Mouse (Mus musculus) hindbrain, embryonic 11.5 days (tissue): ENCODE results near the gene Hnf1a. TPM values are rescaled to one million over a fixed set of nuclear protein-coding genes. Genes with fewer than 3 reads are reported as not detected.

ENCODE experiments used
- polyA plus RNA-seq: library from polyadenylated mRNA; unstranded; fragments of >200 nt; fragmentation: Nextera tagmentation; extraction: Ambion mirVana; gene quantifications from 2 replicates; pipeline ENCODE4 v1.2.1, GENCODE M21; 2014

Hnf1a gene
- polyA plus RNA-seq, 1 experiment from 2014 or later: not detected

Other genes starting within 250 kb of the Hnf1a start
- gene Ankrd13a, start 196.4 kb downstream of the Hnf1a start, polyA plus RNA-seq: 71.0 and 71.7 TPM in 2 replicates
- gene Git2, start 195.6 kb downstream of the Hnf1a start, polyA plus RNA-seq: 36.3 and 42.2 TPM in 2 replicates
- gene 1500011B03Rik, start 147.6 kb downstream of the Hnf1a start, polyA plus RNA-seq: 163 and 167 TPM in 2 replicates
- not detected in 2 replicates for gene 4930519G04Rik, start 117.4 kb downstream of the Hnf1a start, polyA plus RNA-seq
- 0.40 and 0.69 TPM in 2 replicates for gene Gm9936, start 112.4 kb downstream of the Hnf1a start, polyA plus RNA-seq
- 0.92 and 1.5 TPM in 2 replicates for gene Oasl2, start 74.2 kb downstream of the Hnf1a start, polyA plus RNA-seq
- gene Oasl1, start 47.9 kb downstream of the Hnf1a start, polyA plus RNA-seq: 0.25 and 0.39 TPM in 2 replicates
- gene 2210016L21Rik, start 28.9 kb downstream of the Hnf1a start, polyA plus RNA-seq: 48.1 and 57.4 TPM in 2 replicates
- gene Sppl3, start 40.0 kb upstream of the Hnf1a start, polyA plus RNA-seq: 21.0 and 22.4 TPM in 2 replicates
- gene Gm10401, start 127.2 kb upstream of the Hnf1a start, polyA plus RNA-seq: 24.9 and 34.4 TPM in 2 replicates
- gene Acads, start 148.3 kb upstream of the Hnf1a start, polyA plus RNA-seq: 22.9 and 30.8 TPM in 2 replicates
- 46.8 and 57.2 TPM in 2 replicates for gene Unc119b, start 163.9 kb upstream of the Hnf1a start, polyA plus RNA-seq
- gene Mlec, start 187.1 kb upstream of the Hnf1a start, polyA plus RNA-seq: 41.2 and 44.1 TPM in 2 replicates
- 5.0 and 7.6 TPM in 2 replicates for gene Cabp1, start 223.3 kb upstream of the Hnf1a start, polyA plus RNA-seq